Mouse (Mus musculus) WW6 (cell line): ENCODE results near the gene Ifnar1.

Experiments used
- DNase-seq: peaks from one replicate; pipeline ENCODE4 v3.0.0-alpha.2; 2013; ENCODE audit warnings: low read depth, low spot score

Ifnar1 gene

DNA sequence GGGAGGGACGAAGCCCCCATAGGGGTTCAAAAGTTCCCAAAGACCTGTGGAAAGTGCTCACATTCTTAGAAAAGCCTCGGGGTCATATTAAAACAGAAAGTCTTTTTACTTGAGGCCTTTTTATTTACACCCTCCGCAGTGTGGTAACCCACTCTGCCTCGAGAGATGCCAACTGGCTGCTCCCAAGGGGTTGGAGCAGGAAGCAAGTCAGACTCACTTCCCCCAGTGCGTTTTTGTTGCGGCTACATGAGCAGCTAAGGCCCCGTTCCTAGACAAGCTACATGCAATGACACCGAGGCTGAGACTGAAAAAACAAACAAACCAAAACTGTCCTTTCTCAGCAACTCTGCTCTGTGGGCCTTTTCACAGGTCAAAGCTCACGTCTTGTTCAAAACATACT is 53.5 kb downstream of the Ifnar1 start:
- DNase-seq = no peak

DNA sequence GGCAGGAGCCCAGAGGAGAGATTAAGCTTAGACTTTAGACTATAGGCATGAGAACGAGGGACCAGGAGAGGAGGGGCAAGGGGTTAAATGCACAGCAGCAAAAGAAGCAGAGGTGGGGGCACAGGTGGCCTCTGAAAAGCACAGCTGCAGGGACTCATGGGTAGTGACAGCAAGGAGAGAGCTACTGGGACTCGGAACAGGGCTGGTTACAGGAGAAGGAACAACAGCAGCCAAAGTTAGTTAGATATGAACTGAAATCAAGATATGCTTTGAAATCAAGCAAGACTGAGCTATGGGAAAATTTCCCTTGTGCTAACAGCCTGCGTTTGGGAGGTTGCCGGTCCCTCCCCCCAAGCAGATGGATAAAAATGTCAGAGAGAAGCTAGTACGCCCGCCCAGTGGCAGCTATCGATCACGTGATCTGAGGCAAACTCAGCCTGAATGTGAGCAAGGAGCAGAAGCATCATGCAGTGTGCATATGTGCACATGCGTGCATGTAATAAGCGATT is 56.6 kb downstream of the Ifnar1 start:
- no peak for DNase-seq

DNA sequence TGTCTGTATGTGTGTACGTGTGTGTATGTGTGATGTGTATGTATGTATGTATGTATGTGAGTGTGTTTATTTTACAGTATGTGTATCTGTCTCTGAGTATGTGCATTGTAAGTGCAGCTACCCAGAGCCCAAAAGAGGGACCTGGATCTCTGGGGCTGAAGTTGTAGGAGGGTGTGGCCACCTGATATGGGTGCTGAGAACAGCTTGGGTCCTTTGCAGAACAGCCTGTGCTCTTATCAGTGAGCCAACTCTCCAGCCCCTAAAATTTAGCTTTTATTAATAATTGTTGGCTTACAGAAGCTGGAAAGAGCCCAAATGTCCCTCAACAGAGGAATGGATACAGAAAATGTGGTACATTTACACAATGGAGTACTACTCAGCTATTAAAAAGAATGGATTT is 58.6 kb downstream of the Ifnar1 start:
- DNase-seq = no peak

DNA sequence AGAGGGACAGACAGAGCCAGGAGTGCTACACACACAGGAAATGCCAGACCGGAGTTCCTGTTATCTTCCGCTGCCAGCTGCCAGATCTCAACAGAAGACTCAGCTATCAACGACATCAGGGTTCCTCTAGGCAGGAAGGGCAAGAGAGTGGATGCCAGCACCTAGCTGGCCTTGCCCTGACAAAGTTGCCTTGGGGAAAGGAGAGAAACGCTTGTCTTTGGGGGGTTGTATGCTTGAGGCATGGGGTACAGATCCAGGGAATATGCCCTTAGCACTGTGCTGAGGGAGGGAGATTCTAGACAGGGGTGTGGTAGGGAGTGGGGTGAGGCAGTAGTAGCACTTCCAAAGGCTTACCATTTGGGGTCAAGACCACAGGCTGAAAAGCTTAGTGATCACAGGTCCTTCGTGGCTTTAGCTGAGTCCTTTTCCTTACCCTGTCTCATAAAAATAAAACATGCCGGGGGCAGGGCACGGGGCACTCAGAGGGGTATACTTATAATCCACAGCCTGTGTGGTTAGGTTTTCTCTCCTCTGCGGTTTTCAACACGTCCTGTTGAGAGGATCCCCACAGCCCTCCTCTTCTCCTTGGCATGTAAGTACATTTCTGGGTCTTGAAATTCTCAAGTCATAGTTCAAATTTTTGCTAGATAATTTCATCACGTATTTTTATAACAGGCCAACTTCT is 60.7 kb downstream of the Ifnar1 start:
- no peak for DNase-seq

GRCm38 (mm10) chr16:91546391-91546835 is 61.4 kb downstream of the Ifnar1 start:
- DNase-seq = no peak

DNA sequence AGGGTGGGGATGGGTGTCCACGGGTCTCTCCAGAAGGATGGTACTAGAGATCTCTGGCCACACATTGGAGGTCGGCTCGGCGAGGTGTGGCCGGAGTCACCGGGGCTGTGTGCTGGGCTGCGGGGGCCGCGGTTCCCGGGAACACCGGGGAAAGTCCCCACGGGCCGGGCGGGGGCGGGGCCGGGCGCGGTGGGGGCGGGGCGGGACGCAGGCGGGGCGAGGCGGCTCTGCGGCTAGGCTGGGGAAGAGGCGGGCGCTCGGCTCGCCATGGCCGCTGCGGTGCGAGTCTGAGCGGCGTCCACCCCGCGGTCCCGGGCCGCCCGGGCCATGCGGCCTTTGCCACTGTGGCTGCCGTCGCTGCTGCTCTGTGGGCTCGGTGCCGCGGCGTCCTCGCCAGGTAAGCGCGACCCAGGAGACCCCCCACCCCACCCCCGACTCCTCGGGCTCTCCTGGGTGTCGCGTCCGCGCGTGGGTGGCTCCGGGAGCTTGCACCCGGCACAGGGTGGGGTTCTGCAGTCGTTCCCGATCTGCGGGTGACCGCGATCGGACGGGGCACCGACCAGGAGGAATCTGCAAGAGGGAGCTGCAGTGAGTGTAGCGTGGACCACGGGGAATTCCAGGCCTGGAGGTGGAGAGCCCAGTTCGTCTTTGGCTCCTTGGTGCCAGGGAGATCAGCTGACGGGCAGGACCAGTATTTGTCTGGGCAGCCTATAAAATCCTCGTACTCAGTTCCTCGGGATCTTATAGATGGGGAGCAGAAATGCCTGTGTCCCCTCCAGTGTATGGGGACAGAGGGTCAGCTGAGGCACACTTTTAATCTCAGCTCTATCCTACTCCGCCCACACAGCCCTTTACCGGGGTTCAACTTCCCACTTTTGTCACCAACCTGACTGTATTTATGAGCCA is 62.1 kb downstream of the Ifnar1 start, which contains the start of gene Ifngr2:
Gene Ifngr2, plus strand, starts transcription at position 237 of the 906 bp plus-strand sequence.
- no peak for DNase-seq

GRCm38 (mm10) chr16:91547974-91548373 is 62.9 kb downstream of the Ifnar1 start:
- no peak for DNase-seq

- no peak for DNase-seq
Observed at GRCm38 (mm10) chr16:91548586-91548985, 63.5 kb downstream of the Ifnar1 start.

DNA sequence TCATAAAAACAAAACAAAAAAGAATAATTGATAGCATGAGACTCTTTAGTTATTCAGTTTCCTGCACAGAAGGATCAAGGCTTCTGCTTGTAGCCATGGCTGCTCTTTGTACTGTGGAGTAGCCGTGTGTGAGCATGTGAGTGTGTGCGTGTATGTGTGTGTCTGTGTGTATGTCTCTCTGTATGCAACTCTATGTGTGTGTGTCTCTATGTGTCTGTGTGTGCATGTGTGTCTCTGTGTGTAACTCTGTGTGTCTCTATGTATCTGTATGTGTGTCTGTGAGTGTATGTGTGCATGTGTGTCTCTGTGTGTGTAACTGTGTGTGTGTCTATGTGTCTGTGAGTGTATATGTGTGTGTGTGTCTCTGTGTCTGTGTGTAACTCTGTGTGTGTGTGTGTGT is 64.0 kb downstream of the Ifnar1 start:
- no peak for DNase-seq

DNA sequence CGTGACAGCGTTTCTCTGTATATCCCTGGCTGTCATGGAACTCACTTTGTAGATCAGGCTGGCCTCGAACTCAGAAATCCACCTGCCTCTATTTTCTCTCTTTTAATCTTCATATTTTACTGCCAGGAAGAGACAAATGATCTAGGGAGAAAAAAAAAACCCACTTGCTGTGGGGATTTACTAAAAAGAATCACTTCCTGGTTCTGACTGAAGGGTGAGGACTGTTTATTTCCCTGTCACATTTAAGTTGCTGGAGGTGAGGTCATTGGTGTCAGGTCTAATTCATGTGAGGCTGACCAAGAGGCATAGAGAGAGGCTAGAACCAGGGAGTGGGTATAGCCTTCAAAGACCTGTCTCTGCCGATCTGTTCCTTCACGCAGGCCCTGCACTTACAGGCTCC is 64.6 kb downstream of the Ifnar1 start:
- no peak for DNase-seq

DNA sequence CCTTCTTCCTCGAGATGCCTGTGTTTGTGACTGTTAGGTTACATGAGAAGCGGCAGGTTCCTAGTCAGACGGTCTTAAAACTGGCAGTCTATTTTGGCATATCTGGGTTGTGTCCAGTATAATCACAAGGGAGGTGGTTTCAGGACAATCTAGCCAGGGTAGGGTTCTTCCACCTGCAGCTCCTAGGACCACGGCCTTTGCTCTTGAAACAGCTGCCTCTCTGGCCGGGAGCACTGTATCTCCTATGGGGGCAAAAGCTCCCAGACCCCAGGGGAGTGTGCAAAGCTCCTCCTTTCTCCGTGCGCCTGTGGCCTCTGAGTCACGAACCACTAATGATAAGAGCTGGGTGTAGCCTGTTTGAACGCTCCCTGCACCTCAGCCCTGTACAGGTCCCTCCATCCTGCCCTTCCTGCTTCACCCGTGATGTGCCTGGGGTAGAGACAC is 66.1 kb downstream of the Ifnar1 start:
- no peak for DNase-seq

DNA sequence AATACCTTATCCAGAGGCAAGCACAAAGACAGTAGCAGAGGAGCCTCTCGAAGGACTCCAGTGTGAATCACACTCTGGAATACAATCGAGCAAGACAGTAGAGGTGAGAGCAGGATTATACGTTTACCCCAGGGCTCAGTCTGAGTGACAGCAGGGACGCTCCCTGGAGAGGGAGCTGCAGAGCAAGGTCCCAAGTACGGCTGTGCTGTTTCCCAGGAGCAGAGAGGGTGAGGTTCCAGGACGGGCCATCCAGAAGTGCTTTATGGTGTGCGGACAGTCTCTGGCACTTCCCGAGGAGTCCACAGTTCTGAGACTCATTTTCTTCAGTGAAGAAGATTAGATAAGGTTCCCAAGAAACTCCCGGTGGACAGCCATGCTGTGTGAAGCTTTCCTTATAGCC is 67.0 kb downstream of the Ifnar1 start:
- DNase-seq = no peak

- DNase-seq = no peak
Observed at GRCm38 (mm10) chr16:91553625-91554024, 68.6 kb downstream of the Ifnar1 start.

GRCm38 (mm10) chr16:91555017-91555605 is 70.1 kb downstream of the Ifnar1 start:
- DNase-seq = no peak

DNA sequence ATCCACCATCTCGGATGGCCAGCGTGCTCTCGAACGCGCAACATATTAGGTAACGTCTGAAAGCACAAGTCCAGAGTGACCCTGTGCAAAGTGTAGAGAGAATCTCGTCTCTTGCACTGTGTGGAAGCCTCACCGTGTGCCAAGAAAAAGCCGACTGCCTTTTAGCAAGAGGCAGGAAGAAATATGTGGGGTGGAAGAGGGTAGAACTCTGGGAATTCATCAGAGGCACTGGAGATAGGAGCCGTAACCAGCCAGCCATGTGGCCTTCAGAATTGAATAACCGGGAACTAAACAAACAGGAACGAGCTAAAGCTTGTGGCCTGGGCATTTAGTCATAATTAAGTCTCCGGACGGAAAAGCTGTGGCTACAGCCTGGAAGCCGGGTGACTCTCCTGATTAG is 71.6 kb downstream of the Ifnar1 start:
- DNase-seq = no peak
